Mouse (Mus musculus) intestine, embryonic 16.5 days (tissue): Measurements from ENCODE around the gene H2-Q10. TPM values are rescaled to one million over a fixed set of nuclear protein-coding genes. Genes with fewer than 3 reads are reported as not detected.
"Not testable (repeated sequence)": the region's sequence is repeated elsewhere in the genome, so short reads cannot be mapped to it uniquely, and the experiment has no call there.

Experiments used
- ATAC-seq: fragments of 200-750 bp; cut with Nextera tagmentation; 2 replicates; pipeline ENCODE4 v1.8.0; 2017; ENCODE audit warnings: moderate TSS enrichment, moderate library complexity
- H3K27ac ChIP-seq: fragments of 300-500 bp; sonication (generic); 2 replicates; pipeline ENCODE4 v1.5.1; 2014; ENCODE audit warnings: mild to moderate bottlenecking, low read length
- H3K27me3 ChIP-seq: fragments of 300-500 bp; sonication (generic); replicated peaks from 2 replicates; pipeline ENCODE4 v1.6.1; 2014; ENCODE audit warnings: low read length, control low read depth, mixed read lengths; ENCODE audit not compliant: control insufficient read depth, insufficient read depth
- H3K36me3 ChIP-seq: fragments of 300-500 bp; sonication (generic); 2 replicates; pipeline ENCODE4 v1.6.1; 2014; ENCODE audit warnings: low read length, control low read depth; ENCODE audit not compliant: control insufficient read depth, insufficient read depth
- H3K4me1 ChIP-seq: fragments of 300-500 bp; sonication (generic); 2 replicates; pipeline ENCODE4 v1.6.1; 2014; ENCODE audit warnings: low read length, control low read depth, mixed read lengths; ENCODE audit not compliant: control insufficient read depth, insufficient read depth
- H3K4me2 ChIP-seq: fragments of 300-500 bp; sonication (generic); 2 replicates; pipeline ENCODE4 v1.6.1; 2014; ENCODE audit warnings: low read depth, low read length, control low read depth
- H3K4me3 ChIP-seq: fragments of 300-500 bp; sonication (generic); 2 replicates; pipeline ENCODE4 v1.5.1; 2014; ENCODE audit warnings: mild to moderate bottlenecking, low read length
- H3K9ac ChIP-seq: fragments of 300-500 bp; sonication (generic); 2 replicates; pipeline ENCODE4 v1.6.1; 2014; ENCODE audit warnings: low read depth, low read length
- H3K9me3 ChIP-seq: fragments of 300-500 bp; sonication (generic); 2 replicates; pipeline ENCODE4 v1.6.1; 2016; ENCODE audit warnings: low read length, control low read depth; ENCODE audit not compliant: control insufficient read depth
- WGBS: fragments of 180-500 bp; shearing (Covaris S2); extraction: QIAGEN DNeasy Blood & Tissue Kit; methylation state at CpG from one replicate; pipeline ENCODE4 v1.1.7; 2014; 5-methylcytosine and 5-hydroxymethylcytosine counted together
- polyA plus RNA-seq: library from polyadenylated mRNA; unstranded; fragments of >200 nt; fragmentation: Nextera tagmentation; extraction: Ambion mirVana; gene quantifications from 2 replicates; pipeline ENCODE4 v1.2.1, GENCODE M21; 2015

H2-Q10 gene
- polyA plus RNA-seq, result 80.2 and 93.1 TPM in 2 replicates

DNA sequence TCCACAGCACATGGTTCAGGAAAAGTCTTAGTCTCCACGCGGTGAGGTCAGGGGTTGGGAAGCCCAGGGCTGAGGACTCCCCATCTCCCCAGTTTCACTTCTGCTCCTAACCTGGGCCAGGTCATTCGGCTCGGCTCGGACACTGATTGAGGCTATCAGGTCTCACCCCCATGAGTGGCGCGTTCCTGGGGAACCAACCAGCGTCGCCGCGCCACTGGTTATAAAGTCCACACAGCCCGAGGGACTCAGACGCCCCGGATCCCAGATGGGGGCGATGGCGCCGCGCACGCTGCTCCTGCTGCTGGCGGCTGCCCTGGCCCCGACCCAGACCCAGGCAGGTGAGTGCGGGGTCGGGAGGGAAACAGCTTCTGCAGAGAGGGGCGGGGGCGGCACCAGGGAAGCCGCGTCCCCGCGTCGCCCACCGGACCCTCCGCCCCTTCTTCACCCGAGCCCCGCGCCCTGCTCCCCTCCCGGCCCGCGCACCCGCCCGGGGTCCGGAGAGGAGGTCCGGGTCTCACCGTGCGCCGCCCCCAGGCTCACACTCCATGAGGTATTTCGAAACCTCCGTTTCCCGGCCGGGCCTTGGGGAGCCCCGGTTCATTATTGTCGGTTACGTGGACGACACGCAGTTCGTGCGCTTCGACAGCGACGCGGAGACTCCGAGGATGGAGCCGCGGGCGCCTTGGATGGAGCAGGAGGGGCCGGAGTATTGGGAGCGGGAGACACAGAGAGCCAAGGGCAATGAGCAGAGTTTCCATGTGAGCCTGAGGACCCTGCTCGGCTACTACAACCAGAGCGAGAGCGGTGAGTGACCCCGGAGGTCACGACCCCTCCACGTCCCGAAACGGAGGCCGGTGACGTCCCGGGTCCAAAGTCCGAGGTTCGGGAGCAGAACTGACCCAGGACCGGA, at the start of gene H2-Q10:
TSS of gene H2-Q10 (plus strand) at position 248 of the 910 bp plus-strand sequence.
- peak; percentile 85 for ATAC-seq
- WGBS, result 2% methylated on average over 76 of the region's 80 CpGs
- H3K27me3 ChIP-seq, result peaks cover 12% of the 10 kb centered on the region

DNA sequence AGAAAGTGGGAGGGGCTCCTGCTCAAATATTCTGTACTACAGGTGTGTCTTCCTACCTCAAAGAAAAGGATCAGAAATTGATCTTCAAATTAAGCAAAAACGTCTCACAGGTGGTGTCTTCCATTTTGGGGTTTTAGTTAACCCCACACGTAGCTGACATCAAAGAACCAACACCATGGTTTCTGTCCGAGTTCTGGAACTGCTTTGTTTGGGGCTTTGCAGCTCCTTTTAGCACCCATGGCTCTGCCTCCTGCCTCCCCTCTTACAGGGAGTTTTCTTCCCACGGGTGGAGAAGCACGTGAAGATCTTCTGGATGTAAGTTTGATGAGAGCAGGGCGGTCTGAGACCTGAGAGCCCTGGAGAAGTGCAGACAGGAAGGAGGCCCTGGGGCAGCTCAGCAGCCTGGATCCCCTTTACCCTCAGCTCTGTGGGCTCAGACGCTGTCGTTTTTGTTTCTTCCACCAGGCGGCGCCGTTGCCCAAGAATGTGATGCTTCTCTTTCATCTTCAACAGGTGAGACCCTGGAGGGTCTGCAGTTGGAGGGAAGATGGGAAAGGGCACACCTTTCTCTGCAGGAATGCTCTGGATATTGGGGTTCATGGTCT, 49.6 kb upstream of the H2-Q10 start:
- H3K27ac ChIP-seq, ATAC-seq, H3K36me3 ChIP-seq, H3K4me2 ChIP-seq, H3K9ac ChIP-seq, H3K9me3 ChIP-seq, H3K27me3 ChIP-seq, H3K4me1 ChIP-seq, H3K4me3 ChIP-seq: not testable (repeated sequence)
- WGBS, result 16% methylated on average over 11 of the region's 11 CpGs

More for the DNA sequence above, at the start of gene H2-Q10:
- Histone ChIP-seq H3K4me3 (peak within 1 kb of the TSS; percentile 58), H3K9me3 (no peaks in the 10 kb centered on the region), H3K4me1 (peaks cover 8% of the 10 kb centered on the region), H3K27ac (no peak within 1 kb of the TSS), H3K4me2 (peak within 1 kb of the TSS; percentile 95), H3K36me3 (no peaks in the 10 kb centered on the region), H3K9ac (peak within 1 kb of the TSS; percentile 68)

DNA sequence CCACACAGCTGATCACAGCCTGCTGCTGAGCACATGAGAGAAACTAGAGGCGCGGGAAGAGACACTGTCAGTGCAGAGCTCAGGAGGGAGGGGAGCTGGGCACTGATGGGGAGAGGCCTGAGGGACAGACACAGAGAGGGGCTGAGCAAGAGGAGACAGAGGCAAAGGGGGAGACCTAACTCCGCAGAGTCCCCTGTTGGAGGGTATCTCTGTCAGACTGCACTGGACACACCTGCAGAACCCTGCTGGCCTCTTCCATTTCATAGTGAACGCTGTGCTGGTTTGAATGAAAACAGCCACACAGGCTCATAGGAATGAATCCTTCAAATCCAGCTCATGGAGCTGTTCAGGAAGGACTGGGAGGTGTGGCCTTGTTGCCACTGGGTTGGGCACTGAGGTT, 48.6 kb upstream of the H2-Q10 start:
- not testable (repeated sequence) for H3K36me3 ChIP-seq, H3K9ac ChIP-seq, ATAC-seq, H3K27ac ChIP-seq, H3K9me3 ChIP-seq, H3K4me3 ChIP-seq, H3K27me3 ChIP-seq, H3K4me2 ChIP-seq, H3K4me1 ChIP-seq
- 88% methylated on average over 4 of the region's 4 CpGs for whole genome bisulfite sequencing

DNA sequence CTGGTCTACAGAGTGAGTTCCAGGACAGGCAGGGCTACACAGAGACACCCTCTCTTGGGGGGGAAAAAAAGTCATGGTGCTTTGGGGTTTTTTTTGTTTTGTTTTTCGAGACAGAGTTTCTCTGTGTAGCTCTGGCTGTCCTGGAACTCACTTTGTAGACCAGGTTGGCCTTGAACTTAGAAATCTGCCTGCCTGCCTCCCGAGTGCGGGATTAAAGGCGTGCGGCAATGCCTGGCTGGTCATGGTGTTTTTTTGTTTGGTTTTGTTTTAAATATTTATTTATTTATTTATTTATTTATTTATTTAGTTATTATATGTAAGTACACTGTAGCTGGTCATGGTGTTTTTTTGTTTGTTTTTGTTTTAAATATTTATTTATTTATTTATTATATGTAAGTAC, 47.5 kb upstream of the H2-Q10 start:
- not testable (repeated sequence) for H3K4me3 ChIP-seq, H3K36me3 ChIP-seq, H3K27ac ChIP-seq, ATAC-seq, H3K4me1 ChIP-seq, H3K27me3 ChIP-seq, H3K9me3 ChIP-seq, H3K9ac ChIP-seq, H3K4me2 ChIP-seq
- 92% methylated on average over 5 of the region's 5 CpGs for WGBS

DNA sequence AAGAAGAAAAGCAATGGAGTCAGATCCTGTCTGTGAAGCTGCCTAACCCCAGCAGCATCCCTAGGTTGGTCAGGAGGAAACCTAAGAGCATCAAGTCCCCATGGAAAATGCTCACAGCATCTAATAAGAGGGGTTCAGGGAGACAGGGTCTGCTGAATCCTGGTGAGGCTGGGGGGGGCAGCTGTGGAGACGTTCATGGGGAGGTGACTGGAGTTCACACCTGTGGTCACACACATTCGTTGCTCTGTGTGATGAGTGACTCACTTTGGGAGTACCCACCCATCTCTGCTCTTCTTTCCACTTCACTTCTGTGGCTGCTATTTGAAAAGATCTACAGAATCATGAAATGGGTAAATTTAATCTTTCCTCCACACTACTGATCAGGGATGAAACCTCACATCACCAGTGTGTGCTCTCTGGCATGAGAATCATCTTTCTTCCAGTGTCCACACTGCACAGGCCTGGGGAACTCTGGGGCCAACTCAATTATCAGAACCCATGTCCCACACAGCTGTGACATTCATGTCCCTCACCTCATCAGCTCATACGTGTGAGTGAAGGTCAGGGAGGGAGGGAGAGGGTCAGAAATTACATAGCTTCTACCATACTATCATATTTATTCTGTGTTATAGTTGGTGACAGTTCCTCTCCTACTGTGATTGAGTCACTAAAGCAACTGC, 46.6 kb upstream of the H2-Q10 start:
- not testable (repeated sequence) for H3K36me3 ChIP-seq, H3K4me1 ChIP-seq, H3K4me3 ChIP-seq, H3K27me3 ChIP-seq, H3K4me2 ChIP-seq, ATAC-seq, H3K27ac ChIP-seq, H3K9me3 ChIP-seq, H3K9ac ChIP-seq
- 70% methylated on average over 3 of the region's 3 CpGs for WGBS

DNA sequence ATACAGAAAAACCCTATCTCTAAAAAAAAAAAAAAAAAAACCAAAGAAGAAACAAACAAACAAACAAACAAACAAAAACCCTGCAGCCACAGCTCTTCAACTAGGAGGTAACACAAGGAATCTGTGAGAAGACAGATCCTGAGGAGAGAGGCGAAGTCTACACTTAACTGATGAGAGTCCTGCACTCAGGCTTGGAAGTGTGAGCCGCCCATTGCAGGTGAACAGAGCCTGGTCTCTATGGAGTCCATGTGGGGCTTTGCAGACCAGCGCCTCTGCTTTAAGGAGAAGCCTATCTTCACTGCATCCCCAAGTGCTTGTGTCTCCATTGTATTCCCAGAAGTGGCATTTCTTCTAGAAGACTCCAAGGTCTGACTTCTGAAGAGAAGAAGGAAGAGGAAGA, 45.8 kb upstream of the H2-Q10 start:
- H3K9ac ChIP-seq, H3K36me3 ChIP-seq, H3K4me1 ChIP-seq, H3K27me3 ChIP-seq, H3K4me3 ChIP-seq, ATAC-seq, H3K27ac ChIP-seq, H3K9me3 ChIP-seq, H3K4me2 ChIP-seq: not testable (repeated sequence)
- WGBS, result 79% methylated on average over 3 of the region's 3 CpGs

DNA sequence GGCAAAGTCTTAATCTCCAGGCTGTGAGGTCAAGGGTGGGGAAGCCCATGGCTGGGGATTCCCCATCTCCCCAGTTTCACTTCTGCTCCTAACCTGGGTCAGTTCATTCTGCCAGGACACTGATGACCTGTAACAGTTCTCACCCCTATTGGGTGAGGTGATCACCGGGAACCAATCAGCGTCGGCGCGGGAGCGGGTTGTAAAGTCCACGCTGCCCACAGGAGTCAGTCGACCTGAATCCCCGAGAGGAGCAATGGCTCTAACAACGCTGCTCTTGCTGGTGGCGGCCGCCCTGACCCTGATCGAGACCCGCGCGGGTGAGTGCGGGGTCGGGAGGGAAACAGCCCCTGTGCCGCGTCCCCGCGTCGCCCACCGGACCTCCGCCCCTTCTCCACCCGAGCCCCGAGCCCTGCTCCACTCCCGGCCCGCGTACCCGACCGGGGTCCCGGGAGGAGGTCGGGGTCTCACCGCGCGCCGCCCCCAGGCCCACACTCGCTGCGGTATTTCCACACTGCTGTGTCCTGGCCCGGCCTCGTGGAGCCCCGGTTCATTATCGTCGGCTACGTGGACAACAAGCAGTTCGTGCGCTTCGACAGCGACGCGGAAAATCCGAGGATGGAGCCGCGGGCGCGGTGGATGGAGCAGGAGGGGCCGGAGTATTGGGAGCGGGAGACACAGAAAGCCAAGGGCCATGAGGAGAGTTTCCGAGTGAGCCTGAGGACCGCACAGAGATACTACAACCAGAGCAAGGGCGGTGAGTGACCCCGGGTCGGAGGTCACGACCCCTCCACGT, 45.1 kb upstream of the H2-Q10 start, which contains the start of gene H2-Q6:
TSS of gene H2-Q6 (plus strand) at position 227 of the 793 bp plus-strand sequence.
- whole genome bisulfite sequencing, result 2% methylated on average over 50 of the region's 66 CpGs
- not testable (repeated sequence) for H3K9me3 ChIP-seq, H3K36me3 ChIP-seq, H3K4me1 ChIP-seq, H3K27ac ChIP-seq, H3K27me3 ChIP-seq
- H3K4me2 ChIP-seq, result peak within 1 kb of the TSS; percentile 64
- peak within 1 kb of the TSS; percentile 46 for H3K4me3 ChIP-seq
- ATAC-seq, result peak; percentile 85
- H3K9ac ChIP-seq, result peak within 1 kb of the TSS; percentile 40; the same call in 1 of the 2 replicates

DNA sequence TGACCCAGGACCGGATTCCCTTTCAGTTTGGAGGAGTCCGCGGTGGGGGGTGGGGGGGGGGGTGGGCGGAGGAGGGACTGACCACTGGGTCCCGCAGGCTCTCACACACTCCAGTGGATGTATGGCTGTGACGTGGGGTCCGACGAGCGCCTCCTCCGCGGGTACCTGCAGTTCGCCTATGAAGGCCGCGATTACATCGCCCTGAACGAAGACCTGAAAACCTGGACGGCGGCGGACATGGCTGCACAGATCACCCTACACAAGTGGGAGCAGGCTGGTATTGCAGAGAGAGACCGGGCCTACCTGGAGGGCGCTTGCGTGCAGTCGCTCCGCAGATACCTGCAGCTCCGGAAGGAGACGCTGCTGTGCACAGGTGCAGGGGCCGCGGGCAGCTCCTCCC, 44.4 kb upstream of the H2-Q10 start:
- H3K9me3 ChIP-seq, H3K36me3 ChIP-seq, H3K27ac ChIP-seq, H3K9ac ChIP-seq, H3K4me1 ChIP-seq, H3K27me3 ChIP-seq: not testable (repeated sequence)
- peak; percentile 25; the same call in 1 of the 2 replicates for ATAC-seq
- peak overlapping the region; percentile 46 for H3K4me3 ChIP-seq
- WGBS, result 21% methylated on average over 27 of the region's 28 CpGs
- H3K4me2 ChIP-seq, result peak overlapping the region; percentile 64

DNA sequence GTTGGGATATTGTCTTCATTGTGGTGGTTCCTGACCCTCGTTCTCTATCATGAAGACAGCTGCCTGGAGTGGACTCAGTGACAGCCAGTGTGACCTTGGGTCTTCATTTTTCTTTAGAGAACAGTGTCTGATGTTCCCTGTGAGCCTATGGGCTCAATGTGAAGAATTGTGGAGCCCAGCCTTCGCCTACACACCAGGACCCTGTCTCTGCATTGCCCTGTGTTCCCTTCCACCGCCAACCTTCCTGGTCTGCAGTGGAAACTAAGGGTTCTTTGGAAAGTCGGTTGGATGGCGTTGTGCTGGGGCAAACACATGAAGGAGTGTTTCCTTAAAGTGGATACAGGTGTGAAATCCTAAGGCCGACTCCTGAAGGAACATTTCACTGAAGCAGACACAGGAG, 41.0 kb upstream of the H2-Q10 start:
- H3K9me3 ChIP-seq, H3K4me3 ChIP-seq, ATAC-seq, H3K4me1 ChIP-seq, H3K27me3 ChIP-seq, H3K27ac ChIP-seq, H3K4me2 ChIP-seq, H3K9ac ChIP-seq, H3K36me3 ChIP-seq: not testable (repeated sequence)
- WGBS, result 88% methylated on average over 6 of the region's 6 CpGs
